Mouse (Mus musculus): Measurements from ENCODE around the gene Bbip1. TPM values are rescaled to one million over a fixed set of nuclear protein-coding genes. Genes with fewer than 3 reads are reported as not detected.
A peak's percentile ranks its signal among the peaks of the same experiment; 100 is the strongest.
"Not testable (repeated sequence)": the region's sequence is repeated elsewhere in the genome, so short reads cannot be mapped to it uniquely, and the experiment has no call there.

Bbip1 gene
- total and polyA plus RNA-seq, 3 experiments, result 71.3 to 75.9 TPM; not detected in 1

GRCm38 (mm10) chr19:53964910-53965633 lies 20.6 kb upstream of the Bbip1 start (continued):
- no peak for TF ChIP-seq NRF1 (IDR thresholded peaks at IDR 0.05; ENCODE audit: insufficient read depth, low read depth, low read length, poor library complexity, severe bottlenecking)
- TF ChIP-seq ELF1 (IDR thresholded peaks at IDR 0.05; ENCODE audit: low read depth, low read length), result peak; percentile 34; the same call in 1 of the 2 replicates
- TF ChIP-seq TCF12 (IDR thresholded peaks at IDR 0.05; ENCODE audit: low read depth, low read length), result peak; percentile 97
- TF ChIP-seq MXI1 (IDR thresholded peaks at IDR 0.05; ENCODE audit: low read depth, low read length), result peak; percentile 90; the same call in 1 of the 2 replicates

- not testable (repeated sequence) for H3K9me3 ChIP-seq (replicated peaks; ENCODE audit: insufficient read depth, low read length); DNase-seq (ENCODE audit: low read depth, low spot score); H3K9ac ChIP-seq (ENCODE audit: control insufficient read depth, low read depth, low read length, poor library complexity, severe bottlenecking); H3K27me3 ChIP-seq (ENCODE audit: control insufficient read depth in 1 of 2, insufficient read depth in 2 of 2, low read length in 2 of 2)
- Histone ChIP-seq H3K79me2 (ENCODE audit: control insufficient read depth, insufficient read depth, low read length, poor library complexity) (peaks cover 17% of the 10 kb centered on the region), H3K4me3 (ENCODE audit: control insufficient read depth in 1 of 2, insufficient read depth in 1 of 2, low read depth in 2 of 2, low read length in 2 of 2) (peak overlapping the region in 1 of 2 experiments; percentile 23; a peak in 2 of 4 replicates), H3K27ac (ENCODE audit: control insufficient read depth, low read depth, low read length) (peak overlapping the region; percentile 85; the same call in 1 of the 2 replicates), H3K4me1 (ENCODE audit: control insufficient read depth in 1 of 2, insufficient read depth in 2 of 2, low read length in 2 of 2) (peaks cover 3 to 37% of the 10 kb centered on the region in 2 experiments; a peak in 3 of 4 replicates), H3K36me3 (ENCODE audit: control insufficient read depth in 1 of 2, insufficient read depth in 2 of 2, low read length in 2 of 2) (peaks cover 3 to 42% of the 10 kb centered on the region in 2 experiments; a peak in 3 of 4 replicates)
- TF ChIP-seq CHD1 (IDR thresholded peaks at IDR 0.05; ENCODE audit: low read depth, low read length), result 0 out of 2 replicates have a peak, but pooled peaks have one; percentile 8
- TF ChIP-seq ZNF384 (IDR thresholded peaks at IDR 0.05; ENCODE audit: low read depth, low read length), result peak; percentile 86
Observed at GRCm38 (mm10) chr19:53964347-53964746, 19.9 kb upstream of the Bbip1 start.

GRCm38 (mm10) chr19:53962511-53962910 lies 18.1 kb upstream of the Bbip1 start:
- no peak for DNase-seq (ENCODE audit: low read depth, low spot score)
- peaks cover 19% of the 10 kb centered on the region for H3K79me2 ChIP-seq (ENCODE audit: control insufficient read depth, insufficient read depth, low read length, poor library complexity)
- H3K9ac ChIP-seq (ENCODE audit: control insufficient read depth, low read depth, low read length, poor library complexity, severe bottlenecking), result no peak overlapping the region
- H3K4me3 ChIP-seq (ENCODE audit: control insufficient read depth in 1 of 2, insufficient read depth in 1 of 2, low read depth in 2 of 2, low read length in 2 of 2), result no peak overlapping the region
- H3K9me3 ChIP-seq (replicated peaks; ENCODE audit: insufficient read depth, low read length), result no peaks in the 10 kb centered on the region
- H3K36me3 ChIP-seq (ENCODE audit: control insufficient read depth in 1 of 2, insufficient read depth in 2 of 2, low read length in 2 of 2), result peaks cover 2 to 40% of the 10 kb centered on the region in 2 experiments; a peak in 3 of 4 replicates
- H3K27ac ChIP-seq (ENCODE audit: control insufficient read depth, low read depth, low read length), result no peak overlapping the region
- peaks cover 0 to 32% of the 10 kb centered on the region in 2 experiments; a peak in 2 of 4 replicates for H3K4me1 ChIP-seq (ENCODE audit: control insufficient read depth in 1 of 2, insufficient read depth in 2 of 2, low read length in 2 of 2)
- H3K27me3 ChIP-seq (ENCODE audit: control insufficient read depth in 1 of 2, insufficient read depth in 2 of 2, low read length in 2 of 2), result no peaks in the 10 kb centered on the region
- TF ChIP-seq USF2 (IDR thresholded peaks at IDR 0.05; ENCODE audit: borderline replicate concordance in 1 of 2, insufficient read depth in 1 of 2, low read depth in 1 of 2, low read length in 2 of 2) (no peak), ZMIZ1 (IDR thresholded peaks at IDR 0.05; ENCODE audit: low read depth, low read length) (no peak), ZNF384 (IDR thresholded peaks at IDR 0.05; ENCODE audit: low read depth, low read length) (no peak), RAD21 (IDR thresholded peaks at IDR 0.05; ENCODE audit: low read depth, low read length) (no peak), SMC3 (IDR thresholded peaks at IDR 0.05; ENCODE audit: low read depth, low read length) (no peak), GATA1 (IDR thresholded peaks at IDR 0.05; ENCODE audit: low read depth, low read length) (no peak), HCFC1 (IDR thresholded peaks at IDR 0.05; ENCODE audit: low read depth, low read length) (no peak), SIN3A (IDR thresholded peaks at IDR 0.05; ENCODE audit: low read length) (no peak), MYB (IDR thresholded peaks at IDR 0.05; ENCODE audit: low read depth, low read length) (no peak), CTCF (IDR thresholded peaks at IDR 0.05 in 2 of 3, conservative IDR thresholded peaks at IDR 0.05 in 1 of 3; ENCODE audit: control insufficient read depth in 1 of 3, insufficient read depth in 1 of 3, low read depth in 2 of 3, low read length in 3 of 3, poor library complexity in 1 of 3, severe bottlenecking in 1 of 3) (no peak), MEF2A (IDR thresholded peaks at IDR 0.05; ENCODE audit: extremely low read depth, insufficient replicate concordance, low read depth, low read length, poor library complexity, severe bottlenecking) (no peak), UBTF (IDR thresholded peaks at IDR 0.05; ENCODE audit: borderline replicate concordance, insufficient read depth, low read depth, low read length) (no peak)

Measured in MEL (cell line).